Mouse (Mus musculus): ENCODE measurements around the gene Ghr.

- TF ChIP-seq POLR2A (IDR thresholded peaks at IDR 0.05; ENCODE audit: low read depth, low read length), result no peak
- no peak for TF ChIP-seq CTCF (IDR thresholded peaks at IDR 0.05; ENCODE audit: extremely low read depth, insufficient read length, insufficient replicate concordance, low read depth, low read length)
These were observed 289.8 kb downstream of the Ghr start for GRCm38 (mm10) chr15:3293477-3293876.

Data from small intestine, adult 2 months (tissue).